ENCODE assay signal across 9 mouse cellular contexts in genomic region chr8:45885202-45885685, GRCm38 (mm10). TPM values are rescaled to one million over a fixed set of nuclear protein-coding genes. Genes with fewer than 3 reads are reported as not detected.
DNase-seq lines count a peak whose midpoint lies in the region; ATAC-seq and TF ChIP-seq lines count a peak whose summit lies in the region.
"Had no signal": no experiment of that assay in that cellular context is flagged by ENCODE, and none has a peak within 500 bp of the region (broad histone marks: within the 10 kb centered on the region; RNA-seq: fewer than 3 reads in every experiment).

Gene Pdlim3, plus strand, starts transcription at chr8:45885461.

- H3K27me3 ChIP-seq in heart, adult 2 months (ENCODE audit: control insufficient read depth, insufficient read depth, low read length): no peaks in the 10 kb centered on the region
- H3K27me3 ChIP-seq in kidney, embryonic 15.5 days: peaks cover 6% of the 10 kb centered on the region; the same call in 1 of the 2 replicates
- no peaks in the 10 kb centered on the region for H3K27me3 ChIP-seq in stomach, postnatal 0 days (ENCODE audit: control insufficient read depth, insufficient read depth, low read length)

- H3K27ac ChIP-seq in heart, adult 2 months: peak within 1 kb of the TSS; percentile 94
- H3K27ac ChIP-seq in kidney, embryonic 15.5 days: 0 out of 2 replicates have a peak within 1 kb of the TSS, but pooled peaks have one; percentile 18
- H3K27ac ChIP-seq in stomach, postnatal 0 days (replicated peaks): peak within 1 kb of the TSS; percentile 96

- no peaks in the 10 kb centered on the region for H3K36me3 ChIP-seq in heart, adult 2 months (ENCODE audit: control insufficient read depth, insufficient read depth, low read length)
- no peaks in the 10 kb centered on the region for H3K36me3 ChIP-seq in kidney, embryonic 15.5 days
- no peaks in the 10 kb centered on the region for H3K36me3 ChIP-seq in stomach, postnatal 0 days (ENCODE audit: control insufficient read depth, insufficient read depth, low read length)

- peak within 1 kb of the TSS; percentile 77 for H3K9ac ChIP-seq in heart, adult 2 months (ENCODE audit: low read depth, low read length)
- H3K9ac ChIP-seq in kidney, embryonic 15.5 days: no peak within 1 kb of the TSS
- peak within 1 kb of the TSS; percentile 80 for H3K9ac ChIP-seq in stomach, postnatal 0 days (ENCODE audit: low read length)

- no peaks in the 10 kb centered on the region for H3K79me2 ChIP-seq in heart, adult 2 months (replicated peaks; ENCODE audit: control insufficient read depth, insufficient read depth, low read length)

- peak; percentile 85 for TF ChIP-seq POLR2A in heart, adult 2 months (IDR thresholded peaks at IDR 0.05; ENCODE audit: insufficient read depth, low read depth, low read length)

- ATAC-seq in kidney, embryonic 15.5 days (replicated peaks; ENCODE audit: low FRiP score): peak; percentile 96
- peak; percentile 89 for ATAC-seq in stomach, postnatal 0 days (ENCODE audit: low FRiP score, low TSS enrichment)

- under 1% methylated on average over 22 of the region's 22 CpGs for WGBS in heart, adult 2 months
- 1% methylated on average over 22 of the region's 22 CpGs for WGBS in kidney, embryonic 15.5 days
- 4% methylated on average over 22 of the region's 22 CpGs for WGBS in stomach, postnatal 0 days

- H3K4me1 ChIP-seq in heart, adult 2 months (ENCODE audit: control insufficient read depth, insufficient read depth, low read length): peaks cover 1% of the 10 kb centered on the region
- H3K4me1 ChIP-seq in kidney, embryonic 15.5 days: peaks cover 14% of the 10 kb centered on the region
- no peaks in the 10 kb centered on the region for H3K4me1 ChIP-seq in stomach, postnatal 0 days (replicated peaks; ENCODE audit: control insufficient read depth, insufficient read depth)

- H3K4me3 ChIP-seq in heart, adult 2 months: peak within 1 kb of the TSS; percentile 52
- peak within 1 kb of the TSS; percentile 36 for H3K4me3 ChIP-seq in kidney, embryonic 15.5 days (replicated peaks)
- H3K4me3 ChIP-seq in stomach, postnatal 0 days (ENCODE audit: low read depth, low read length): peak within 1 kb of the TSS; percentile 54

- H3K4me2 ChIP-seq in kidney, embryonic 15.5 days: peak within 1 kb of the TSS; percentile 63
- H3K4me2 ChIP-seq in stomach, postnatal 0 days (replicated peaks; ENCODE audit: low read depth): peak within 1 kb of the TSS; percentile 64

- H3K9me3 ChIP-seq in kidney, embryonic 15.5 days (replicated peaks): no peaks in the 10 kb centered on the region
- no peaks in the 10 kb centered on the region for H3K9me3 ChIP-seq in stomach, postnatal 0 days (ENCODE audit: control insufficient read depth, low read length)

- intact Hi-C loops in heart, adult 2 months (cut with DNase I): loop anchor here (1.0 to 2.0 kb wide), 3 partner anchors 38 to 68 kb away; partner anchors contain the start of gene Ccdc110

- TF ChIP-seq EP300 in heart, adult 2 months (IDR thresholded peaks at IDR 0.05; ENCODE audit: insufficient read depth, low read depth, low read length): peak; percentile 61
- TF ChIP-seq EP300 in stomach, postnatal 0 days (optimal IDR thresholded peaks at IDR 0.05): no peak

- no peak for TF ChIP-seq CTCF in heart, adult 2 months (IDR thresholded peaks at IDR 0.05)
- TF ChIP-seq CTCF in stomach, postnatal 0 days (IDR thresholded peaks at IDR 0.05; ENCODE audit: low read depth): no peak

- peak; percentile 45 for DNase-seq in WW6 (ENCODE audit: low read depth, low spot score)
- peak; percentile 82 for DNase-seq in embryo, embryonic 11 days
- DNase-seq in heart, adult 2 months: peak; percentile 73 to 79
- peak; percentile 79 for DNase-seq in lung, postnatal 10 days
- DNase-seq in stomach, postnatal 0 days (ENCODE audit: low spot score): peak; percentile 73
- no peak for DNase-seq in cerebellum, adult 9-11 months
- no peak for DNase-seq in right cerebral cortex, postnatal 10 days (ENCODE audit: low spot score in 2 of 2)

RNA-seq across cellular contexts. Expression of gene Pdlim3, which starts in this region (rescaled TPM):
- 10 to 100 TPM; 29.4 to 29.9 TPM for total RNA-seq in heart, adult 2 months (2021)
- polyA plus RNA-seq in heart, adult 2 months (2012; rRNA removed): 52.5 and 71.1 TPM in 2 replicates
- 13.2 and 23.7 TPM in 2 replicates for polyA plus RNA-seq in kidney, embryonic 15.5 days (2015; fragmentation: Nextera tagmentation; extraction: Ambion mirVana)
- polyA plus RNA-seq in stomach, postnatal 0 days (2015; fragmentation: Nextera tagmentation; extraction: Ambion mirVana): 253 and 256 TPM in 2 replicates
- total RNA-seq: common myeloid progenitor, adult 5-6 weeks had no signal

Comparison
In these comparisons a context has a peak if more than half of its experiments do, and no peak if none do; other contexts are left out.
1. DNase-seq: peak in WW6 (single experiment), embryo, embryonic 11 days (single experiment), heart, adult 2 months (2 of 2), lung, postnatal 10 days (single experiment) and stomach, postnatal 0 days (single experiment); none in cerebellum, adult 9-11 months (single experiment) and right cerebral cortex, postnatal 10 days (0 of 2).
2. H3K27ac ChIP-seq: peak in every context shown above with its lines; median percentile 96 in stomach, postnatal 0 days; 94 in heart, adult 2 months; 18 in kidney, embryonic 15.5 days.
3. Peak in every context shown above with its lines, with median percentiles within 50 percentile points of each other: H3K4me3 ChIP-seq.